Mouse (Mus musculus) gastrocnemius, postnatal 10 days (tissue): ENCODE data around the gene Arfip1. TPM values are rescaled to one million over a fixed set of nuclear protein-coding genes. Genes with fewer than 3 reads are reported as not detected.

Experiments used
- DNase-seq: peaks from one replicate; pipeline ENCODE4 v3.0.0; 2021; ENCODE audit warnings: mixed read lengths
- total RNA-seq, 2 experiments: library from RNA; stranded (reverse); gene quantifications; 2 replicates each; pipeline ENCODE4 v1.2.3; 2021

Arfip1 gene
- total RNA-seq, 2 experiments from 2014 or later = 20.6 to 24.4 TPM

GRCm38 (mm10) chr3:84455733-84456417 lies 126.5 kb downstream of the Arfip1 start:
- no peak for DNase-seq

DNA sequence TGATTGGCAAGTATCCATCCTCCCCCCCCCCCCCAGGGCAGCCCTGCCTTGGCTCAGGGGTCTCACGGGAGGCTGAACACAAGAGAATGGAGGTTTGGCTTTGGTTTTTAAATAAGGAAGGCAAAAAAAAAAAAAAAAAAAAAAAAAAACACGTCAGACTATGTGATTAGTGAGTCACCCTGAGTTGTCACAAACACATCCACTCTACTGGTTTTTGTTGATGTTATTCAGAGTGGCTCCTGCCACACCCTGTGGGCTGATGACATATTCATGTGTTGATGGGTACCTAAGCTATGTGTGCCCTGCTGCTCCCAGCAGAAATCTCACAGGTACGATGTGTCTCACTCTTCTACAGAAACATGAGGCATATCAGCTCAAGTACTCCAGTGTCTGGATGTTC lies 131.8 kb downstream of the Arfip1 start:
- no peak for DNase-seq

- DNase-seq = no peak
Measured at GRCm38 (mm10) chr3:84449015-84449414, 133.4 kb downstream of the Arfip1 start.

DNA sequence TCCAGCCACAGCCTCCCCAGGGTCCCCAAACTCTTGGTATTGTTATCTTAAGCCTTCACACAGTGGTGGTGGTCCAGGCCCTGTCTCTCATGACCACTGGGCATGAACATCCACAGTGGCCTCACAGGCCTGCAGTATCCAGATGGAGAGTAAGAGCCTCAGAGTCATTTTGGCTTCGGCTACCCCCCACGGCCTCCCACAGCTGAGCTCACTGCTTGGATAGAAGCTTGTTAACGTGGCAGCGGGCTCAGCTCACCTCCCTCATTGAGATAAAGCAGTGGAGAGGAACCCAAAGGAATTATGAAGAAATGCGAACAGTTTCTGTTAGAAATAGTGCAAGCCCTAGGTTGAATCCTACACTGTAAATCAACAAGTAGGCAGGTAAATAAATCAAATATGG lies 134.6 kb downstream of the Arfip1 start:
- no peak for DNase-seq

Other genes starting within 250 kb of the Arfip1 start
- 1 to 10 TPM in 1 of 2 experiments, under 1 TPM in 1; 0.82 to 2.1 TPM for gene Fhdc1, start 102.2 kb downstream of the Arfip1 start, total RNA-seq
- 10 to 100 TPM; 13.7 to 15.3 TPM for gene Tigd4, start 10.9 kb upstream of the Arfip1 start, total RNA-seq
- gene Tmem154, start 83.6 kb upstream of the Arfip1 start, total RNA-seq = 1 to 10 TPM; 2.1 to 3.1 TPM
- gene Fbxw7, start 232.6 kb upstream of the Arfip1 start, total RNA-seq = 10 to 100 TPM; 46.0 to 50.9 TPM